ENCODE assay signal across 11 mouse cellular contexts in genomic region chr12:5101411-5102024, GRCm38 (mm10).
DNase-seq lines count a peak whose midpoint lies in the region; ATAC-seq lines count a peak whose summit lies in the region.
"Had no signal": no experiment of that assay in that cellular context is flagged by ENCODE, and none has a peak within 500 bp of the region (broad histone marks: within the 10 kb centered on the region; RNA-seq: fewer than 3 reads in every experiment).

No protein-coding gene starts in this region.

- 0 out of 2 replicates have a peak overlapping the region, but pooled peaks have one; percentile 5 for H3K27ac ChIP-seq in hindbrain, embryonic 13.5 days
- no peak overlapping the region for H3K27ac ChIP-seq in hindbrain, embryonic 11.5 days (ENCODE audit: low read depth, low read length)
- H3K27ac ChIP-seq: embryonic facial prominence, embryonic 12.5 days; liver, embryonic 13.5 days had no signal

- ATAC-seq in hindbrain, embryonic 13.5 days (ENCODE audit: low FRiP score): peak; percentile 38; the same call in 1 of the 2 replicates
- no peak for ATAC-seq in hindbrain, embryonic 11.5 days (ENCODE audit: low FRiP score)
- no peak for ATAC-seq in activated CD4-positive, CD25-positive, alpha-beta regulatory T cell, adult 4 months

- 63% methylated on average over 13 of the region's 13 CpGs for WGBS in hindbrain, embryonic 13.5 days
- WGBS in hindbrain, embryonic 11.5 days: 85% methylated on average over 13 of the region's 13 CpGs

- H3K4me2 ChIP-seq in hindbrain, embryonic 13.5 days: no peak overlapping the region
- H3K4me2 ChIP-seq in hindbrain, embryonic 11.5 days (replicated peaks; ENCODE audit: low read depth, low read length): no peak overlapping the region
- H3K4me2 ChIP-seq: embryonic facial prominence, embryonic 12.5 days; liver, embryonic 13.5 days had no signal

- H3K36me3 ChIP-seq in hindbrain, embryonic 13.5 days: peaks cover 36% of the 10 kb centered on the region
- no peaks in the 10 kb centered on the region for H3K36me3 ChIP-seq in hindbrain, embryonic 11.5 days (ENCODE audit: control insufficient read depth, insufficient read depth, low read length)
- H3K36me3 ChIP-seq: liver, embryonic 13.5 days had no signal

- no peaks in the 10 kb centered on the region for H3K27me3 ChIP-seq in hindbrain, embryonic 13.5 days
- H3K27me3 ChIP-seq in hindbrain, embryonic 11.5 days (ENCODE audit: control insufficient read depth, insufficient read depth, low read length): no peaks in the 10 kb centered on the region
- H3K27me3 ChIP-seq: embryonic facial prominence, embryonic 12.5 days; liver, embryonic 13.5 days had no signal

- H3K9me3 ChIP-seq in hindbrain, embryonic 13.5 days: no peaks in the 10 kb centered on the region
- H3K9me3 ChIP-seq in hindbrain, embryonic 11.5 days (ENCODE audit: control insufficient read depth, low read length): no peaks in the 10 kb centered on the region
- H3K9me3 ChIP-seq: embryonic facial prominence, embryonic 12.5 days; liver, embryonic 13.5 days had no signal

- H3K4me3 ChIP-seq in hindbrain, embryonic 13.5 days: no peak overlapping the region
- no peak overlapping the region for H3K4me3 ChIP-seq in hindbrain, embryonic 11.5 days (ENCODE audit: low read depth, low read length)
- H3K4me3 ChIP-seq: embryonic facial prominence, embryonic 12.5 days; liver, embryonic 13.5 days had no signal

- H3K4me1 ChIP-seq in hindbrain, embryonic 13.5 days (replicated peaks): peaks cover 12% of the 10 kb centered on the region
- no peaks in the 10 kb centered on the region for H3K4me1 ChIP-seq in hindbrain, embryonic 11.5 days (replicated peaks; ENCODE audit: control insufficient read depth, insufficient read depth, low read length)
- H3K4me1 ChIP-seq: embryonic facial prominence, embryonic 12.5 days; liver, embryonic 13.5 days had no signal

- H3K9ac ChIP-seq in hindbrain, embryonic 13.5 days: no peak overlapping the region
- H3K9ac ChIP-seq in hindbrain, embryonic 11.5 days (ENCODE audit: low read depth, low read length): no peak overlapping the region
- H3K9ac ChIP-seq: embryonic facial prominence, embryonic 12.5 days; liver, embryonic 13.5 days had no signal

- DNase-seq in hindbrain, embryonic 11.5 days (ENCODE audit: low spot score): no peak
- DNase-seq in 416B (ENCODE audit: low read depth): peak; percentile 13
- DNase-seq in adrenal gland, adult 8-10 months: peak; percentile 63
- DNase-seq in kidney, postnatal 10 days: peak; percentile 68
- DNase-seq in urinary bladder, postnatal 36 days (ENCODE audit: low spot score in 2 of 2): no peak
- no peak for DNase-seq in liver
- DNase-seq: layer of hippocampus, adult 9-11 months; liver, embryonic 13.5 days had no signal

Comparison
In these comparisons a context has a peak if more than half of its experiments do, and no peak if none do; other contexts are left out.
1. DNase-seq: peak in 416B (single experiment), adrenal gland, adult 8-10 months (single experiment) and kidney, postnatal 10 days (single experiment); none in hindbrain, embryonic 11.5 days (single experiment), urinary bladder, postnatal 36 days (0 of 2) and liver (single experiment).